Mouse (Mus musculus): ENCODE measurements around the gene Fndc4.
A peak's percentile ranks its signal among the peaks of the same experiment; 100 is the strongest.

The Fndc4 gene

DNA sequence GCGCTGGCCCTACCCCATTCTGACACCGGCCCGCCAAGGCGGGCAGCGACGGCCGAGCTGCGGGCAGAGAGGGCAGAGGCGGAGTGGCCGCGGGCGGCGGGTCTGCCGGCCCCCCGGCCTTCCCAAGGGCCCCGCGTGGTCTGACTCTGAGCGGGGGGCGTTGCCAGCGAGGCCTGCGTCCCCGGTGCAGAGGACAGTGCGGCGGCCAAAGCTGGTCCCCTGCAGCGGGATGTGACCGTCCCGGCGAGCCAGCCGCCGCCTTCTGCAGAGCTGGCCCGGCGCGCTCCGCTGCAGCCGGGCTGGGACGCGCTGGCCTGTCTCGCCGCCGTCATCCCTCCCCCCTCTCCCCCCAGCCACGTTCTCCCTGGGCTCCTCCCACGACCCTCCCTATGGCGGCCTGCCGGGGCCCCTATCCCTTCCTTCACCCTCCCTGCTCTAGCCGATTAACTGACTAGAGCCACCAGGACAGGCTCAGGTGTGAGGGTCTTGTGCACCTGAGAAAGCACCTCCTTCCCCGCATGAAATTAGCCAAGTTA lies at the start of gene Fndc4:
Fndc4 (minus strand) TSS at position 475 of the 536 bp plus-strand sequence.
- no peak for DNase-seq (ENCODE audit: extremely low read depth, low read depth)

- peak; percentile 26 for DNase-seq (ENCODE audit: extremely low read depth, low read depth)
These were observed 32.4 kb upstream of the Fndc4 start for GRCm38 (mm10) chr5:31328255-31328654.

DNA sequence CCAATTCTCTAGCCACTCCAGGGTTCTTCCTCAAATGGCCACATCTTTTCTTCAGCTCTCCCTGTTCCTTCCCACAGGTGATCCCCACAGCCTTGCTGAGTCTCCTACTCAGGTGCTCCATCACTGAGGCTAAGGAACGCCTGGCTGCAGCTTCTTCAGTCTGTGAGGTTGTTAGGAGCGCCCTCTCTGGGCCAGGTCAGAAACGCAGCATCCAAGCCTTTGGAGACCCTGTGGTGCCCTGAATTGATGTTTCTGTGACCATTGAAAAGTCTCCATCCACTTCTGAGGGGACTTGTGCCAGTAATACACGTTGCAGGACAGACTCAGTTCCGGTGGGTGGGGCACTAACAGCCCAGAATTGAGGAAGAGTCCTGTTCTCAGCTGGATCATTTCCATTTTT lies 31.0 kb upstream of the Fndc4 start:
- DNase-seq (ENCODE audit: extremely low read depth, low read depth) = no peak

GRCm38 (mm10) chr5:31324085-31324484 lies 28.2 kb upstream of the Fndc4 start:
- DNase-seq (ENCODE audit: extremely low read depth, low read depth) = no peak

DNA sequence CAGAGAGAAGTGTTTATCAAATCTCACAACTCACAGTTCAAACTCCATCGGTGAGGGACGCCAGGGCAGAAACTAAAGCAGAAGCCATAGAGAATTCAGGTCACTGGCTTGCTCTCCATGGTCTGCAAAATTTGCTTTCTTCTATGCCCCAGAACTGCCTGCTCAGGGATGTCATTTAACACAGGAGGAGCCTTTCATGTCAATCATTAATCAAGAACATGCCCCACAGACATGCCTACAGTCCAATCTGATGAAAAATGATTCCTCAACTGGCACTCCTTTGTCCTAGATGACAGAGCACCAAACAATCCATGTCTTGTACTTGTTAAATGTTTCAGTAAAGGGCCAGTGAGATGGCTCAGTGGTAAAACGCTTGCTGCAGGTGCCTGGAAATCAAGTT lies 26.9 kb upstream of the Fndc4 start:
- no peak for DNase-seq (ENCODE audit: extremely low read depth, low read depth)

- no peak for DNase-seq (ENCODE audit: extremely low read depth, low read depth)
These were observed 16.9 kb upstream of the Fndc4 start for GRCm38 (mm10) chr5:31312806-31313205.

- DNase-seq (ENCODE audit: extremely low read depth, low read depth) = no peak
These were observed 7.2 kb upstream of the Fndc4 start for GRCm38 (mm10) chr5:31303093-31303492.

- DNase-seq (ENCODE audit: extremely low read depth, low read depth) = no peak
These were observed 6.0 kb upstream of the Fndc4 start for GRCm38 (mm10) chr5:31301866-31302265.

DNA sequence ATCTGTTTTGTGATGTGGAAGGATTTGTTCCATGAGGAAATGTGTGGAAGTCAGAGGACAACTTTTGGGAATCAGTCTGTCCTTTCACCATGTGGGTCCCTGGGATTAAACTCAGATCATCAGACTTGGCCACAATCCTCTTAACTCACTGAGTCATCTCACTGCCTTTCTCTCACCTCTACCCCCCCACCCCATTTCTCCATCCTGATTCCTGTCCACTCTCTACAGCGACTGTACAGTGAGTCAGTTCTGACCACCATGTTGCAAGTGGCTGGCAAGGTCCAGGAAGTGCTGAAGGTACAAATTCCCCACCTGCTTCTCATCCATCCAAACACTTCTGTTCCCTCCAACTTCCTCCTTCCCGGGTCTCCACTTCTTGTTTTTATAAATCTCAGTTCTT lies 2.6 kb upstream of the Fndc4 start:
- no peak for DNase-seq (ENCODE audit: extremely low read depth, low read depth)

DNA sequence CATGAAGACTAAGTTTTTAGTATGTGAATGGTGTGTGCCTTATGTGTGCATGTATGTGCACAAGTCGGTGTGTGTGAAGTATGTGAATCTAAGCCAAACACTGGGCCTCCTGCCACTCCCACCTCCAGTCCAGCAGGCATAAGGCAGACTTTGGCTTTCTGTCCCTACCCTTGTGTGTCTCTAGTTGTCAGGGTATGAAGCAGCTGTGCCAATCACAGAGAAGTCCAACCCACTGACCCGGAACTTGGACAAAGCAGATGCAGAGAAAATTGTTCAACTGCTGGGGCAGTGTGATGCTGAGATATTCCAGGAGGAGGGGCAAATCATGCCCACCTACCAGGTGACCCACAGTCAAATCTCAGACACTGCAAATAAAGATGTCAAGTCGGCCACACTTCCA lies 2.1 kb upstream of the Fndc4 start:
- DNase-seq (ENCODE audit: extremely low read depth, low read depth) = no peak

- DNase-seq (ENCODE audit: extremely low read depth, low read depth) = no peak
These were observed 1.3 kb upstream of the Fndc4 start, which contains the start of gene Gckr for GRCm38 (mm10) chr5:31297047-31297757. TSS of gene Gckr (plus strand) at chr5:31297443.

- no peak for DNase-seq (ENCODE audit: extremely low read depth, low read depth)
These were observed 795 bp downstream of the Fndc4 start for GRCm38 (mm10) chr5:31294964-31295605.

DNA sequence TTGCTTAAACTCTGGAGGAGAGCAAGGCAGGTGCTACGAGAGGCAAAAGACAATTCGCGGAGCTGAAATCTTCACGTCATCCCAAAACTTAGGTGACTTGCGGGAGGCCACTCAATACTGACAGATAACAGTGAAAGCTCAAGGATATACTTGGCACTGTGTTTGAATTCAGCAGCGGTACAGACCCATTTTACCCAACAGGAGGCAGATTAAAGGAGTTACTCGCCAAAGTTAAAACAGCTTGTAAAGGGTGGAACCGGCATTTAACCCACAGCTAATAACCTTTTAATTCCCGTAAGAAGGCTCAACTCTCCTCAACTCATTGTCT lies 4.6 kb downstream of the Fndc4 start:
- no peak for DNase-seq (ENCODE audit: extremely low read depth, low read depth)

DNA sequence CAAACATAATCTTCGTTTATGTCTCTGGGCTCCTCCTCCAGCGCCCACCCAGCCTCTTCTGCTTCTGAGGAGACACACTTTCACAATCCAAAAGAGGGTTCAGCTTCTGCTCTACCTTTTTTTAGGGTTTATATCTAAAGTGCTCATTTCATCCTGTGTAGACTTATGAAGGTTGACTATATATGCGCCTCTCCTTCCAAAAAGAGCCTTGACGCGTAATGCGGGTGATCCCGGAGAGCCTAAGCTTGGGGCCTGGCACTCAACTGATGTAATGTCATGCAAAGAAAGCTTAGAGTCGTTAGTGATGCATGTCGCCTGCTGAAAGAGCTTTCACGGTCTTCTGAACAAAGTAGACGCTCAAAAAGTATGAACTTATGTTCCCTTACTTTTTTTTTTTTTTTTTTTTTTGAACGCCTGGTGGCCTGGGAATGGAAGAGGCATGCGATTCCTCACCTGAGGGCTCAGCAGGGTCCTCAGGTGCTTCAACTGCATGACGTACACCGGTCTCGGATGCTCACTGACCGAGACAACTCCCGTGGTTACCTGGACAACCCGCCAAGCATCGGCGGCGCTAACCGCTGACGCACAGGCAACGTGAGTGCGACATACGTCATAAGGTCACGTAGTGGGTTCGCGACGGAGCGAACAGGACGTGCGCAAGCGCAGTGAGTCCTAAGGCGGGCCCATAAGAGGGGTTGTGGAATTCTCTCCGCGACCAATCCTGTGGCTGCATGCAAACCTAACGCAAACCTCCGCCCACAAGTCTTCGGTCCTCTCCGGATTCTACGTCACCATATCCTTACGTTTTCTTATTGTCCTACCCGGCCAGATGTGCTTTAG lies 5.1 kb downstream of the Fndc4 start, which contains the start of gene Ift172:
Ift172 (minus strand) TSS at position 596 of the 840 bp plus-strand sequence.
- peak; percentile 99 for DNase-seq (ENCODE audit: extremely low read depth, low read depth)

GRCm38 (mm10) chr5:31289626-31290230 lies 6.2 kb downstream of the Fndc4 start:
- DNase-seq (ENCODE audit: extremely low read depth, low read depth) = peak; percentile 8

DNA sequence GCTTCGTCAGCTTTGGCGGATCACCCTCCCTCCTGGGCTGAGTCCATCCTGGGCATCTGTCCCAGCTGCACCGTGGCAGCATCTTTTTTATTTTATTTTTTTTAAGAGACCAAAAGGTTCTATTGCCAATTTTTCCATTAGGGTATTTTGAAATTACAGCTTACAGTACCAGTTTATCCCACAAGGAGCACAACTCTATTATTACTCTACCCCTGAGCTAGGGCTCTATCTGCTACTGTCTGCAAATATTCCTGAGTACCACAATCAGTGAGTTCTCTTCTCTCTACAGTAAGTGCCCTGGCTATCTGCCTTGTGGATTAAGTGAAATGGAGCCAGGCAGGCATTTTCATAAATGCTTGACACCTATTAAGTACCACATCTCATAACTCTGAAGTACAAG lies 7.2 kb downstream of the Fndc4 start:
- DNase-seq (ENCODE audit: extremely low read depth, low read depth) = no peak

- no peak for DNase-seq (ENCODE audit: extremely low read depth, low read depth)
These were observed 7.7 kb downstream of the Fndc4 start for GRCm38 (mm10) chr5:31288225-31288624.

DNA sequence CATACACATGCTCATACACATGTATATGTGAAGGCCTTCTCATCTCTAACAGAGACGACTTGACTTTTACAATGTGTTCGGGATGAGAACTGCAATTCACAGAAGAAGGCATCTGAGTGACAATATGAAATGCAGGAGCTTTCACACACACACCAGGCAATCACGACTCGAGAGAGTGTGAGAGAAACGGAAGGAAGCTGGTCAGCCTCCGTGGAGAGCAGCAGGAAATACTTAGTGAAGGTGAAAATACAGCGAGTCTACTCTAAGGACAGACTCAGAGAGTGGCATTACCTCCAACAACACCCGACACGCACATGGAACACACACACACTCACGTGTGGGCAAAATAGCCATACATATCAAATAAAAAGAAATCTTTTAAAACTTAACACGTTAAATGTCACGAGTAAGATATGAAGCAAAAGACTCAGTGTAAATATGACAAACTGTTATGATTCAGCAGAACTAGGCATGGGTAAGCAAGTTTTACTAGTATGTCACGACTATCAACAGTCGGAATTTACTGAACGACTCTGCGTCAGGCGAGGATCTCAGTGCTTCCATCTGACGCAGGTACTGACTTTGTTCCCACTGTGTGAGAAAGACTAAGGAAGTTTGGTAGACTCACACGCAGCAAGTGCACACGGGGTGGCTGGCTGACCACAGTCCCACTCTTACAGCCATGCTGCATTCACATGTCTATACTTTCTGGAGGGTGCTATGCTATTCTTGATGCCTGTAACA lies 16.5 kb downstream of the Fndc4 start:
- no peak for DNase-seq (ENCODE audit: extremely low read depth, low read depth)

GRCm38 (mm10) chr5:31273018-31273417 lies 22.9 kb downstream of the Fndc4 start:
- no peak for DNase-seq (ENCODE audit: extremely low read depth, low read depth)

- no peak for DNase-seq (ENCODE audit: extremely low read depth, low read depth)
These were observed 28.2 kb downstream of the Fndc4 start for GRCm38 (mm10) chr5:31267686-31268085.

- no peak for DNase-seq (ENCODE audit: extremely low read depth, low read depth)
These were observed 29.8 kb downstream of the Fndc4 start for GRCm38 (mm10) chr5:31266101-31266500.
